Mouse (Mus musculus): ENCODE measurements at regions not wholly inside any gene's neighbourhood (a gene's known extent, or its start where the extent isn't known, plus 50 kb on each side); places are given as distances from the start of the nearest gene placed in this dataset.

DNA sequence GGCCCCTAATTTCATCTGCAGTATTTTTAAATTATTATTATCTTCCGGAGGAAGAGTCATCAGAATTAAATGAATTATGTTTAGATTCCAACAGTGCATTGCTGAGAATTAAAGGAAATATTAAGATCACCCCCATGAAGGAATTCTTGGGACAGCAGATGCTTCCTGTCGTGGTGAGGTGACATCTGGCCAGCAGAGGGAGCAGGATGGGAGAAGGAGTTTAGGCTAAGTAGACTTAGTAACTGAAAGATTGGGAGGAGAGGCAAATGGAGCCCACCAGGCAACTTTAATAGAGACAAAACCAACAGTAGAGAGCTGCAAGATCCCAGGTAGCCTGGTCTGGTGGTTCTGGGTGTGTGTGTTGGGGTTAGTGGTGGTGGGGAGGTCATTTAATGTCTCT is 629.5 kb upstream of the Kirrel3 start:
- TF ChIP-seq CTCF (conservative IDR thresholded peaks at IDR 0.05; ENCODE audit: low read length) (peak; percentile 39), NANOG (IDR thresholded peaks at IDR 0.05; ENCODE audit: borderline replicate concordance, low read length) (no peak)
